In the genomic region with DNA sequence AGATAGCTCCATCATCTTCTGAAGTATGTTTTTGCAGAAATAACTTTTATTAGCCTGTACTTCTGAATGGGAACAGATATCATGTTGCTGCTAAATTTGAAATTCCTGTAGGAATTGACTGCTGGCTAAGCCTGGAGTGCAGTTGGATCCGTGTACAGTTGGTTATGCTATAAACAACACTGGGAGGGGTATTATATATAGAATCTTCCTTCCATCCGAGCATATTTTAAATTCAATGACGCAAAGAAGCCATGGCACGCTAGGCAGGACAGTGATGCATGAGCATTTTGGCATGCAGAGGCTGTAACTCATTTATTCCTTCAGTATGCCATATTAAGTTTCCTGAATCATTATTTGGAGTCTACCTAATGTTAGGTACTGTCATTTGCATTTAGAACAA, we compare ENCODE assay signal across 14 mouse cellular contexts.
A peak's percentile ranks its signal among the peaks of the same experiment; 100 is the strongest.
DNase-seq lines count a peak whose midpoint lies in the region.
"Had no signal": no experiment of that assay in that cellular context is flagged by ENCODE, and none has a peak within 500 bp of the region (broad histone marks: within the 10 kb centered on the region; RNA-seq: fewer than 3 reads in every experiment).

No protein-coding gene starts in this region.

- intact Hi-C loops in left cerebral cortex, postnatal 14 days (cut with DNase I) = no loop called here

- peak; percentile 2 to 8 for DNase-seq in left cerebral cortex, postnatal 14 days (ENCODE audit: low spot score in 2 of 2)
- DNase-seq in left cerebral cortex, adult 18-20 months (ENCODE audit: low spot score in 2 of 2) = no peak
- DNase-seq in right cerebral cortex, postnatal 10 days (ENCODE audit: low spot score in 2 of 2) = peak; percentile 19 to 35
- DNase-seq in right cerebral cortex, postnatal 36 days (ENCODE audit: low spot score in 2 of 2) = no peak
- peak; percentile 15 for DNase-seq in telencephalon, adult 2 months (ENCODE audit: low read depth, low spot score)
- DNase-seq in urinary bladder, postnatal 14 days (ENCODE audit: low spot score) = no peak
- DNase-seq: adrenal gland, adult 2 months; adrenal gland, postnatal 10 days; adrenal gland, postnatal 25 days; cerebellum, adult 11-12 months; cerebellum, adult 2 months; cerebellum, adult 9-10 months; cerebellum, postnatal 10 days; cerebellum, postnatal 25 days had no signal

Comparison
In these comparisons a context has a peak if more than half of its experiments do, and no peak if none do; other contexts are left out.
1. DNase-seq: peak in left cerebral cortex, postnatal 14 days (2 of 2), right cerebral cortex, postnatal 10 days (2 of 2) and telencephalon, adult 2 months (single experiment); none in left cerebral cortex, adult 18-20 months (0 of 2), right cerebral cortex, postnatal 36 days (0 of 2) and urinary bladder, postnatal 14 days (single experiment).